Mouse (Mus musculus): ENCODE data around the gene Gm20867. TPM values are rescaled to one million over a fixed set of nuclear protein-coding genes. Genes with fewer than 3 reads are reported as not detected.
"Not testable (repeated sequence)": the region's sequence is repeated elsewhere in the genome, so short reads cannot be mapped to it uniquely, and the experiment has no call there.

Gene Gm20867
- polyA plus RNA-seq (2015; fragmentation: Nextera tagmentation; extraction: Ambion mirVana), result not detected in 2 replicates

- H3K36me3 ChIP-seq; H3K27ac ChIP-seq; ATAC-seq (replicated peaks; ENCODE audit: low FRiP score); H3K9ac ChIP-seq; H3K4me3 ChIP-seq (replicated peaks); H3K4me1 ChIP-seq; H3K4me2 ChIP-seq; H3K9me3 ChIP-seq (replicated peaks); H3K27me3 ChIP-seq: not testable (repeated sequence)
- no CpG with 5 or more reads among the region's 3 CpGs for WGBS
Observed at GRCm38 (mm10) chrY:77963104-77963503, at the start of gene Gm20867. TSS of gene Gm20867 (minus strand) at chrY:77963204.

Other genes starting within 250 kb of the Gm20867 start
- gene Gm29564, start 249.8 kb upstream of the Gm20867 start, polyA plus RNA-seq (2015; fragmentation: Nextera tagmentation; extraction: Ambion mirVana), result not detected in 2 replicates